Mouse (Mus musculus) spleen, adult 2 months (tissue): Measurements from ENCODE around the gene Gopc.

Source experiments
- CTCF ChIP-seq: fragments of 200-500 bp; IDR thresholded peaks from 2 replicates; pipeline ENCODE4 v1.5.1; 2011; ENCODE audit warnings: mild to moderate bottlenecking, inconsistent platforms; ENCODE audit not compliant: insufficient read depth, insufficient read length, insufficient replicate concordance; ENCODE audit errors: extremely low read depth
- POLR2A ChIP-seq: fragments of 200-500 bp; IDR thresholded peaks from 2 replicates; pipeline ENCODE4 v1.6.1; 2011; ENCODE audit warnings: low read depth, low read length, inconsistent platforms

- no peak for TF ChIP-seq CTCF
- TF ChIP-seq POLR2A = no peak
Observed at GRCm38 (mm10) chr10:52383022-52383421, 1.1 kb upstream of the Gopc start.
